Mouse (Mus musculus): ENCODE data around the gene Acvr1. TPM values are rescaled to one million over a fixed set of nuclear protein-coding genes. Genes with fewer than 3 reads are reported as not detected.

Acvr1 gene
- total and polyA plus RNA-seq, 2 experiments from 2014 or later: 4.1 to 10.0 TPM

- Histone ChIP-seq H3K4me3 (ENCODE audit: low read depth, low read length) (no peak overlapping the region), H3K4me1 (ENCODE audit: insufficient read depth, low read length) (no peaks in the 10 kb centered on the region), H3K27me3 (ENCODE audit: insufficient read depth, low read length) (no peaks in the 10 kb centered on the region), H3K27ac (ENCODE audit: low read depth, low read length) (no peak overlapping the region), H3K4me2 (ENCODE audit: low read depth, low read length, poor library complexity, severe bottlenecking) (no peak overlapping the region), H3K9me3 (ENCODE audit: low read length) (no peaks in the 10 kb centered on the region), H3K36me3 (ENCODE audit: insufficient read depth, low read length) (no peaks in the 10 kb centered on the region; the same call in 1 of the 2 replicates), H3K9ac (replicated peaks; ENCODE audit: low read length, poor library complexity, severe bottlenecking) (no peak overlapping the region)
- TF ChIP-seq CTCF (IDR thresholded peaks at IDR 0.05): no peak
- ATAC-seq (ENCODE audit: low FRiP score) (no peak), DNase-seq (ENCODE audit: low spot score) (no peak)
- 88% methylated on average over 5 of the region's 5 CpGs for WGBS
Measured at GRCm38 (mm10) chr2:58543252-58543651, 23.7 kb downstream of the Acvr1 start.

DNA sequence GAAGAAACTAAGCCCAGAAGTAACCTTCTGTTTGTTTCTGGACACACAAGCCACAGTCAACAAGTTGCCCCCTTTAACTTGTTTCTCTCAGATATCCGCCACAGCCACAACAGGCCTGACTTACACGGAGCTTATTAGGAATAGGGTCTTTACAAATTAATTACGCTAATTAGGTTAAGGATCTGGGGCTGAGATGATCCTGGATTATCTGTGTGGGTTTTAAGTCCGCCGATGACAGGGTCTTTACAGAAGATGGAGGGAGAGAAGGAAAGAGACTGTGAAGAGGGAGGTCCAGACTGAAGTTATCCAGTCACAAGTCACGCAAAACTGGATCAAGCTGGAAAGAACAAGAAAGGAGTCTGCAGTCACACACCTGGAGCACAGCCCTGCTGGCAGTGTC lies 28.8 kb downstream of the Acvr1 start:
- Histone ChIP-seq H3K36me3 (ENCODE audit: insufficient read depth, low read length) (no peaks in the 10 kb centered on the region; the same call in none of the 2 replicates), H3K27me3 (ENCODE audit: insufficient read depth, low read length) (no peaks in the 10 kb centered on the region), H3K9ac (replicated peaks; ENCODE audit: low read length, poor library complexity, severe bottlenecking) (no peak overlapping the region), H3K4me2 (ENCODE audit: low read depth, low read length, poor library complexity, severe bottlenecking) (no peak overlapping the region), H3K4me3 (ENCODE audit: low read depth, low read length) (no peak overlapping the region), H3K27ac (ENCODE audit: low read depth, low read length) (no peak overlapping the region), H3K9me3 (ENCODE audit: low read length) (no peaks in the 10 kb centered on the region), H3K4me1 (ENCODE audit: insufficient read depth, low read length) (0 out of 2 replicates have a peak, but pooled peaks cover 6% of the 10 kb centered on the region)
- TF ChIP-seq CTCF (IDR thresholded peaks at IDR 0.05): no peak
- ATAC-seq (ENCODE audit: low FRiP score) (no peak), DNase-seq (ENCODE audit: low spot score) (no peak)
- 68% methylated on average over 6 of the region's 6 CpGs for WGBS

- Histone ChIP-seq H3K4me1 (ENCODE audit: insufficient read depth, low read length) (peaks cover 10% of the 10 kb centered on the region; the same call in 1 of the 2 replicates), H3K27ac (ENCODE audit: low read depth, low read length) (no peak overlapping the region), H3K27me3 (ENCODE audit: insufficient read depth, low read length) (no peaks in the 10 kb centered on the region), H3K9me3 (ENCODE audit: low read length) (no peaks in the 10 kb centered on the region), H3K4me2 (ENCODE audit: low read depth, low read length, poor library complexity, severe bottlenecking) (no peak overlapping the region), H3K4me3 (ENCODE audit: low read depth, low read length) (no peak overlapping the region), H3K9ac (replicated peaks; ENCODE audit: low read length, poor library complexity, severe bottlenecking) (no peak overlapping the region), H3K36me3 (ENCODE audit: insufficient read depth, low read length) (no peaks in the 10 kb centered on the region; the same call in none of the 2 replicates)
- no peak for ATAC-seq (ENCODE audit: low FRiP score)
- TF ChIP-seq CTCF (IDR thresholded peaks at IDR 0.05): no peak
- no peak for DNase-seq (ENCODE audit: low spot score)
- WGBS: 94% methylated on average over 3 of the region's 3 CpGs
Measured at GRCm38 (mm10) chr2:58536796-58537195, 30.2 kb downstream of the Acvr1 start.

- H3K27me3 ChIP-seq (ENCODE audit: insufficient read depth, low read length): no peaks in the 10 kb centered on the region
- no peaks in the 10 kb centered on the region for H3K9me3 ChIP-seq (ENCODE audit: low read length)
- no peak for TF ChIP-seq CTCF (IDR thresholded peaks at IDR 0.05)
- H3K4me2 ChIP-seq (ENCODE audit: low read depth, low read length, poor library complexity, severe bottlenecking): no peak overlapping the region
- 88% methylated on average over 8 of the region's 8 CpGs for WGBS
- no peaks in the 10 kb centered on the region; the same call in 1 of the 2 replicates for H3K36me3 ChIP-seq (ENCODE audit: insufficient read depth, low read length)
- H3K4me3 ChIP-seq (ENCODE audit: low read depth, low read length): no peak overlapping the region
- ATAC-seq (ENCODE audit: low FRiP score): no peak
- no peak overlapping the region for H3K27ac ChIP-seq (ENCODE audit: low read depth, low read length)
- H3K9ac ChIP-seq (replicated peaks; ENCODE audit: low read length, poor library complexity, severe bottlenecking): no peak overlapping the region
- peaks cover 10% of the 10 kb centered on the region; the same call in 1 of the 2 replicates for H3K4me1 ChIP-seq (ENCODE audit: insufficient read depth, low read length)
- DNase-seq (ENCODE audit: low spot score): no peak
Measured at GRCm38 (mm10) chr2:58535233-58535632, 31.7 kb downstream of the Acvr1 start.

DNA sequence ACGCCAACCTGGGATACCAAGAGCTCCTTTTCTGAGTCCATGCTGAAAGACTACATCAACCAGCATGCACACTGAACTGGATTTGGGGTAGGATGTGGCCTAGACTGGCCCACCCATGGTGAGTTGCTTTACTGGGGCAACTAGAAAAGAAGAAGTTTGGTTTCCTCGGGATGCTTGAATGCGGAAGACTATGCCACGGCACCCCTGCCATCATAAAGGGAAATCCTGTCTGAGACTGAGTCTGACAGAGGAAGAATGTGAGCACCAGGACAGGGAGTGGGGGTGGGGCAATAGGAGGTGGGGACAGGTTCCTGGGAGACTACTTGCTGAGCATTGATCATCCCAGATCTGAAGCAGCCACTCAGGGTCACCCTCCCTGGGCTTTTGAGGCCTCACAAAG lies 32.6 kb downstream of the Acvr1 start:
- Histone ChIP-seq H3K27ac (ENCODE audit: low read depth, low read length) (no peak overlapping the region), H3K9me3 (ENCODE audit: low read length) (no peaks in the 10 kb centered on the region), H3K9ac (replicated peaks; ENCODE audit: low read length, poor library complexity, severe bottlenecking) (no peak overlapping the region), H3K27me3 (ENCODE audit: insufficient read depth, low read length) (no peaks in the 10 kb centered on the region), H3K36me3 (ENCODE audit: insufficient read depth, low read length) (no peaks in the 10 kb centered on the region; the same call in 1 of the 2 replicates), H3K4me1 (ENCODE audit: insufficient read depth, low read length) (peaks cover 13% of the 10 kb centered on the region), H3K4me2 (ENCODE audit: low read depth, low read length, poor library complexity, severe bottlenecking) (no peak overlapping the region), H3K4me3 (ENCODE audit: low read depth, low read length) (no peak overlapping the region)
- WGBS: 52% methylated on average over 4 of the region's 4 CpGs
- ATAC-seq (ENCODE audit: low FRiP score): no peak
- no peak for DNase-seq (ENCODE audit: low spot score)
- TF ChIP-seq CTCF (IDR thresholded peaks at IDR 0.05): no peak

GRCm38 (mm10) chr2:58533521-58534001 lies 33.4 kb downstream of the Acvr1 start:
- Histone ChIP-seq H3K4me3 (ENCODE audit: low read depth, low read length) (no peak overlapping the region), H3K4me1 (ENCODE audit: insufficient read depth, low read length) (peaks cover 13% of the 10 kb centered on the region), H3K27ac (ENCODE audit: low read depth, low read length) (peak overlapping the region; percentile 47; the same call in 1 of the 2 replicates), H3K27me3 (ENCODE audit: insufficient read depth, low read length) (no peaks in the 10 kb centered on the region), H3K36me3 (ENCODE audit: insufficient read depth, low read length) (no peaks in the 10 kb centered on the region; the same call in 1 of the 2 replicates), H3K9me3 (ENCODE audit: low read length) (no peaks in the 10 kb centered on the region), H3K9ac (replicated peaks; ENCODE audit: low read length, poor library complexity, severe bottlenecking) (no peak overlapping the region), H3K4me2 (ENCODE audit: low read depth, low read length, poor library complexity, severe bottlenecking) (no peak overlapping the region)
- 27% methylated on average over 7 of the region's 7 CpGs for WGBS
- no peak for ATAC-seq (ENCODE audit: low FRiP score)
- TF ChIP-seq CTCF (IDR thresholded peaks at IDR 0.05): no peak
- peak; percentile 39 for DNase-seq (ENCODE audit: low spot score)

All from midbrain, postnatal 0 days (tissue).